Mouse (Mus musculus) stomach, adult 2 months (tissue): ENCODE results near the gene Gm1110. TPM values are rescaled to one million over a fixed set of nuclear protein-coding genes. Genes with fewer than 3 reads are reported as not detected.

Experiments used
- polyA plus RNA-seq: library from polyadenylated mRNA; depleted of rRNA; stranded (reverse); fragments of >200 nt; gene quantifications from 2 replicates; pipeline ENCODE4 v1.2.3, GENCODE M21; 2012; rRNA removed

The Gm1110 gene
- polyA plus RNA-seq = 0.23 and 0.28 TPM in 2 replicates

GRCm38 (mm10) chr9:26922909-26923526, at the start of gene Gm1110:
Gene Gm1110, minus strand, starts transcription at chr9:26923111.

GRCm38 (mm10) chr9:26860751-26861150, 62.2 kb downstream of the Gm1110 start, which contains the start of gene Glb1l3:
Gene Glb1l3, minus strand, starts transcription at chr9:26860890.

Other genes with a start within 250 kb of the Gm1110 start
- 0.04 TPM in 1 of 2 replicates, not detected in the other for gene B3gat1, start 189.4 kb downstream of the Gm1110 start, polyA plus RNA-seq
- 2.2 and 2.3 TPM in 2 replicates for gene Glb1l2, start 116.6 kb downstream of the Gm1110 start, polyA plus RNA-seq
- gene Glb1l3, start 62.2 kb downstream of the Gm1110 start, polyA plus RNA-seq = 0.10 TPM in 1 of 2 replicates, not detected in the other
- gene Acad8, start 76.5 kb upstream of the Gm1110 start, polyA plus RNA-seq = 5.6 and 6.6 TPM in 2 replicates
- 0.85 and 2.2 TPM in 2 replicates for gene Thyn1, start 76.6 kb upstream of the Gm1110 start, polyA plus RNA-seq
- gene Vps26b, start 107.0 kb upstream of the Gm1110 start, polyA plus RNA-seq = 12.6 and 20.3 TPM in 2 replicates
- 4.7 and 5.4 TPM in 2 replicates for gene Ncapd3, start 107.1 kb upstream of the Gm1110 start, polyA plus RNA-seq
- 6.0 and 7.4 TPM in 2 replicates for gene Jam3, start 232.3 kb upstream of the Gm1110 start, polyA plus RNA-seq